Mouse (Mus musculus) right cerebral cortex, postnatal 14 days (tissue): ENCODE measurements around the gene Abcb8.
A peak's percentile ranks its signal among the peaks of the same experiment; 100 is the strongest.
"Not testable (repeated sequence)": the region's sequence is repeated elsewhere in the genome, so short reads cannot be mapped to it uniquely, and the experiment has no call there.

ENCODE experiments used
- DNase-seq: peaks from one replicate; pipeline ENCODE4 v3.0.0; 2022

The Abcb8 gene

GRCm38 (mm10) chr5:24369767-24370166, 23.7 kb upstream of the Abcb8 start:
- no peak for DNase-seq

GRCm38 (mm10) chr5:24373807-24374206, 19.7 kb upstream of the Abcb8 start:
- DNase-seq = no peak

GRCm38 (mm10) chr5:24374216-24374615, 19.2 kb upstream of the Abcb8 start:
- no peak for DNase-seq

- no peak for DNase-seq
Observed at GRCm38 (mm10) chr5:24374666-24375328, 18.7 kb upstream of the Abcb8 start.

GRCm38 (mm10) chr5:24378700-24379099, 14.8 kb upstream of the Abcb8 start:
- DNase-seq = no peak

GRCm38 (mm10) chr5:24379501-24379900, 14.0 kb upstream of the Abcb8 start:
- no peak for DNase-seq

- no peak for DNase-seq
Observed at GRCm38 (mm10) chr5:24380499-24380898, 13.0 kb upstream of the Abcb8 start.

- no peak for DNase-seq
Observed at GRCm38 (mm10) chr5:24381486-24381885, 12.0 kb upstream of the Abcb8 start.

GRCm38 (mm10) chr5:24381988-24382387, 11.5 kb upstream of the Abcb8 start:
- DNase-seq = no peak

- peak; percentile 91 for DNase-seq
Observed at GRCm38 (mm10) chr5:24383026-24383859, 10.2 kb upstream of the Abcb8 start.

- no peak for DNase-seq
Observed at GRCm38 (mm10) chr5:24384407-24384806, 9.1 kb upstream of the Abcb8 start.

GRCm38 (mm10) chr5:24385374-24385773, 8.1 kb upstream of the Abcb8 start:
- DNase-seq = no peak

- DNase-seq = no peak
Observed at GRCm38 (mm10) chr5:24385887-24386550, 7.4 kb upstream of the Abcb8 start.

- DNase-seq = peak; percentile 70
Observed at GRCm38 (mm10) chr5:24387264-24388241, 5.9 kb upstream of the Abcb8 start.

GRCm38 (mm10) chr5:24388246-24388915, 5.1 kb upstream of the Abcb8 start:
- no peak for DNase-seq

GRCm38 (mm10) chr5:24389011-24389657, 4.3 kb upstream of the Abcb8 start:
- no peak for DNase-seq

GRCm38 (mm10) chr5:24389658-24390020, 3.8 kb upstream of the Abcb8 start:
- no peak for DNase-seq

GRCm38 (mm10) chr5:24391864-24392263, 1.6 kb upstream of the Abcb8 start, which contains the start of gene Atg9b:
Atg9b (minus strand) TSS chr5:24392143.
- DNase-seq = no peak

- no peak for DNase-seq
Observed at GRCm38 (mm10) chr5:24392724-24393123, 739 bp upstream of the Abcb8 start.

- peak; percentile 90 for DNase-seq
Observed at GRCm38 (mm10) chr5:24394165-24394894, 867 bp downstream of the Abcb8 start.

- not testable (repeated sequence) for DNase-seq
Observed at GRCm38 (mm10) chr5:24396254-24396653, 2.8 kb downstream of the Abcb8 start.
